Mouse (Mus musculus) liver, adult (tissue): ENCODE measurements around the gene Nacc1.

Experiments used
- GATA4 ChIP-seq: IDR thresholded peaks from 2 replicates; pipeline ENCODE4 v1.6.1; 2014; ENCODE audit warnings: mild to moderate bottlenecking, low read length; ENCODE audit not compliant: insufficient replicate concordance

The Nacc1 gene

DNA sequence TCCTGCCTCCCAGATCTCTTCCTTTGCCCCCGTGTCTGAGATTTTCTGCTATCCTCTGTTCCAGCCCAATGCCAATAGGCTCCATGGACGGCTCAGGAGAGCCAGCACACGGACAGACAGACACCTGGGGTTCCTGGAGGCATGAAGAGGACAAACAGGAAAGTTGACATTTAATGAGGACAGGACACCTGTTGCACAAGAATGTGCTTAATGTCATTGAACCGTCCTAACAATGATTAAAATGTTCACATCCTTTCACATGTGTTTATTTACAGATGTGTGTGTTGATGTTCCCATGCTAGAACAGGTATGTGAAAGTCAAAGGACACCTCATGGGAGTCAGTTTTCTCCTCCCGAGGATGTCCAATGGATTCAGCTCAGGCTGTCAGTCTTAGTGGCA, 44.6 kb downstream of the Nacc1 start:
- TF ChIP-seq GATA4: no peak

DNA sequence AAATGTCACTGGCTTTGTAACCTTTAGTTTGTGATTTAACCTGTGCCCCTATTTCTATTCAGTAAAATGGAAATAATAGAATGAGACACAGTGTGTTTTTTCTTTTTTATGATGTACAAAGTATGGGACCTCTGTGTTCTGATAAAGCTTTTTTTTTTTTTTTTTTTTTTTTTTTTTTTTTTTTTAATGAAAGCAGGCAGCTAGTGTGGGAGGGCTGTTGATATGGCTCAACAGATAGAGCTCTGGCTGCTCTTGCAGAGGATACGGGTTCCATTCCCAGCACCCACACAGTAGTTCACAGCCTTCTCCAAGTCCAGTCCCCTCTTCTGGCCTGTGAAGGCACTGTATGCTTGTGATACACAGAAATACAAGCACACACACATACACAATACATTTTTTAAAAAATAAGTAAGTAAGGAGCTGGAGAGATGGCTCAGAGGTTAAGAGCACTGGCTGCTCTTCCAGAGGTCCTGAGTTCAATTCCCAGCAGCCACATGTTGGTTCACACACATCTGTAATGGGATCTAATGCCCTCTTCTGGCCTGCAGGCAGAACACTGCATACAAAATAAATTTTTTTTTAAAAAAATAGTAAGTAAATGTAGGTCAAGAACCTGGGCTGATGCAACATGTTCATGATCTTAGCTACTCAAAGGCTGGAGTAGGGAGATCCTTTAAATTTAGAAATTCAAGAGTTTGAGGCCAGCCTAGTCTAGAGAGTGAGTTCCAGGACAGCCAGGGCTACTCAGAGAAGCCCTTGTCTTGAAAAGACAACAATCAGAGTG, 45.9 kb downstream of the Nacc1 start:
- TF ChIP-seq GATA4: no peak

GRCm38 (mm10) chr8:84640617-84641294, 46.9 kb downstream of the Nacc1 start:
- no peak for TF ChIP-seq GATA4

GRCm38 (mm10) chr8:84640010-84640588, 47.6 kb downstream of the Nacc1 start:
- TF ChIP-seq GATA4: no peak

DNA sequence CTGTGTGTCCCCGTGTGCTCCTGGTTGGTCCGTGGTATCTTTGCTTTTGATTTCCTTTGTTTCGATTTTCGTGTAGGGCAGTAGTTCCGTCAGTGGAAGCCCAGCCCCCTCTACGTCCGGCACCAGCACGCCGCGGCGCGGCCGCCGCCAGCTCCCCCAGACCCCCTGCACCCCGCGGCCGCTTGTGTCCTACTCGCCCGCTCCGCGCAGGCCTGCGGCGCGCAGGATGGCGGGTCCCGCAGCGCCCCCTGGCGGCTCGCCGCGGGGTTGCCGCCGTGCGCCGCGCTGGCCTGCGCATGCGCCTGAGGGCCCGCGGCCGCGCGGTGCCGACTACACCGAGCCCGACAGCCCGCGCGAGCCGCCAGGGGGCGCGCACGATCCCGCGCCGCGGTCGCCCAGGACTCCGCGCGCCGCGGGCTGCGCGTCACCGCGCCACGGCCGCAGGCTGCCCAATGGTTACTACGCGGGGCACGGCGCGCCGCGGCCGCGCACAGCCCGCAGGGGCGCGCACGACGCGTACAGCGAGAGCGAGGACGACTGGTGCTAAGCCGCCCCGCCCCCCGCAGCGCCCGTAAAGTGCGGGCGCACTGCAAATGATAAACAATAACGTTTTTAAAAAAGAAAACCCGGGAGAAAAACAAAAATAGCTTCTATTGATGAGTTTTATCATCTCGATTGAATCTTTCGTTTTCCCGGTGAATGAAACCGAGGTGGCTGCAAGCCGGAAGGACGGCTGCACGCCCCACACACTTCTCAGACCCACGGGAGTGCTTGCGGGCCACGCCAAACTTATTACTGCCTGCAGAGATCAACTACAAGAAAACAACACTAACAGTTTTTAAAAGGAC, 48.3 kb downstream of the Nacc1 start:
- peak; percentile 30; the same call in 1 of the 2 replicates for TF ChIP-seq GATA4

DNA sequence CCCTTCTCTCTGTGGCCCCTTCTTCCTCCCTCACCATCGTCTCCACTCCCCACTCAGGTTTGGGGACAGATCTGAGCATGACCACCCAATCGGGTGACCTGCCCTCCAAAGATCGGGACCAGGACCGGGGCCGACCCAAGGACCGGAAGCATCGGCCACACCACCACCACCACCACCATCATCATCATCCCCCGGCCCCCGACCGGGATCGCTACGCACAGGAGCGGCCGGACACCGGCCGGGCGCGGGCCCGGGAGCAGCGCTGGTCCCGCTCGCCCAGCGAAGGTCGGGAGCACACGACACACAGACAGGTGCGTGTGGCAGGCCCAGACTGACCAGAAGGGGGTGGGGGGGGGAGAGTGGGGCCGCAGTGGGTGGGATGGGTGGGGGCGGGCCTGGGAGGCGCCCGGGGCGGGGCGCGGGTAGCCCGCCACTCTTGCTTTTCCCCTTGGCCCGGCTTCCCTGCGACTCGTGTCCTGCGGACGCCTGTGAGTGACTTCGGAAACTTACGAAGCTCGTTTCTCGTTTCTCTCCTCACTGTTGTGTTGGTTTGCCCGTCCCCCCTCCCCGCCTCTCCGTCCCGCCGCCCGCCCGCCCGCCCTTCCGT, 49.0 kb downstream of the Nacc1 start:
- TF ChIP-seq GATA4: no peak

GRCm38 (mm10) chr8:84637946-84638554, 49.6 kb downstream of the Nacc1 start:
- no peak for TF ChIP-seq GATA4

GRCm38 (mm10) chr8:84636051-84636691, 51.5 kb downstream of the Nacc1 start:
- no peak for TF ChIP-seq GATA4

DNA sequence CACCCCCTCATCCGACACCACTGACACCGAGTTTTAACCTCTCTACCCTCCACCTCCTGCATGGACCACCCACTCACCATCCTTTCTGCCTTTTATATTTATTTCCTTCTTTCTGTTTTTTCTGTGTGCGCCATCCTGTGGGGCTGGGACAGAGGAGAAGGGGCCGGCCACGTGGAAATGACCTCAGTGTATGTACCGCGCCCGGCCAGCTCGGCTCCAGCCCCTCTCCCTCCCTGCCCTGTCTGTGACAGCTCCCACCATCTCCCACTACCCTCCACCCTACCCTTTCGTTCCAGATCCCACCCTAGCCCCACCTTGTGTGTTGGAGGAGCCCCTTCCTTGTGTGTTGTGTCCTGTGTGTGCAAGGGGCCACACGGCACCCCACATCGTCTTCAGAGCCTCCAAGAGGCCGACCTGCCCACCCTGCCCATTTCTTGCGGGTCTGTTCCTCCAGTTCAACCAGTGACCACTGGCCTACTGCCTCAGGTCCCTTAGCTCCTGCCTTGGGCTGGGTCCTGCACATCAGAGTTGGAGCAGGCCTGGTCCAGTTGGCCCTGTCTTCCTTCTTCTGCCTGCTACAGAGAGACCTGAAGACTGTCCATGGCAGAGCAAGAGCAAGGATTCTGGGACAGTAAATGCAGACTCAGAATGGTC, 52.1 kb downstream of the Nacc1 start:
- no peak for TF ChIP-seq GATA4

DNA sequence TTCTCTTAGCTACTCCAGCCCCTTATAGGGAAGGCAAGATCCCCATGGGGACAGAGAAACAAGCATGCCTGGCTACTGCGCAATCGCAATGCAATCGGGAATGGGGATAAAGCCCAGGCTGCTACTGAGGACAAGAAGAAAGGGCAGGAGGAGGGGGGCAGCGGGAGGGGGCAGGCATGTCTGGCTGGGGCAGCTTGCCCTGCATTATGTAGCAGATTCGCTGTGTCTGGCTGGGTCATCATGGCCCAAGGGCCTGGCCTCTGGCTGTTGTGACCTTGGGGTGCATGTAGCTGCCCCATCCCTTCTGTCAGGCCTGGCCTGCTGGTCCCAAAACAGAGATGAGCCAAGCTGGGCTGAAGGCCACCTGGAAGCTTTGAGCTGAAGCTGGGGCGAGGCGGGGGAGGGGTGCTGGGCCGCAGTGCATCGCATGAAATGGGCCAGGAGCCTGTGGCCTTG, 52.8 kb downstream of the Nacc1 start:
- no peak for TF ChIP-seq GATA4

GRCm38 (mm10) chr8:84633841-84634584, 53.6 kb downstream of the Nacc1 start:
- TF ChIP-seq GATA4: no peak

DNA sequence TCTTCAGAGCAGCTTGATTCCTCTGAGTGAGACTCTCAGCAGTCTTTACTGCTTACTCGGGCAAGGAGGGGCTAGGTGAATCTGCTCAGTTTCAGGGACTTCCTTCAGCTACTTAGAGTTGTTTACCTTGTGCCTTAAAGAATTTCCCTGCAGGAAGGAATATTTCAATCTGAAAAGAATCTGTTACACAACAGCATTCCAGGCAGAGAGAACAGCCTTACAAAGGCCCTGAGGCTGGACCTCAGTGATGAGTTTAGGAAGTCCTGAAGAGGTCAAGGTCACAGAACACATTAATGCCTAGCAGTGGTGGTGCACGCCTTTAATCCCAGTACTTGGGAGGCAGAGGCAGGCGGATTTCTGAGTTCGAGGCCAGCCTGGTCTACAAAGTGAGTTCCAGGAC, 55.8 kb downstream of the Nacc1 start:
- TF ChIP-seq GATA4: no peak

DNA sequence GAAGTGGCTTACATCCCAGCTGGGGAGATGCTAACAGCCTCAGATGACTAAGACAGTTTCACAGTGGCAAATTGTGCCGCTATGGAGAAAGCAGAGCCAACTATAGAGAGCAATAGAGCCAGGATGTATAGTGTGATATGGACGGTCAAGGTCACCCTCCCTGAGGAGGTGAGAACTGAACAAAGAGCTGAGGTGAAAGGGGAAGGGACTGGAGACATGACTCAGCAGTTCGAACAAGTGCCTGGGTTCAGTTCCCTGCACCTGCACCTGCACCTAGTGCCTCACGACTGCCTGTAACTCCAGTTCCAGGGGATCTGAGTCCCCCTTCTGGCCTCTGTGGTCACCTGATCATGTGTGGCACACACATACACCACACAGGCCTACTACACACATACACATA, 57.5 kb downstream of the Nacc1 start:
- no peak for TF ChIP-seq GATA4
